Mouse (Mus musculus) bone marrow macrophage, adult 2 months (primary cell): ENCODE results near the gene Tomm40l.

Source experiments
- CTCF ChIP-seq: IDR thresholded peaks from 2 replicates; pipeline ENCODE4 v1.5.1; 2012; ENCODE audit warnings: low read depth, mild to moderate bottlenecking, low read length, moderate library complexity
- POLR2A ChIP-seq: IDR thresholded peaks from 2 replicates; pipeline ENCODE4 v1.6.1; 2012; ENCODE audit warnings: mild to moderate bottlenecking, low read depth, low read length, borderline replicate concordance

DNA sequence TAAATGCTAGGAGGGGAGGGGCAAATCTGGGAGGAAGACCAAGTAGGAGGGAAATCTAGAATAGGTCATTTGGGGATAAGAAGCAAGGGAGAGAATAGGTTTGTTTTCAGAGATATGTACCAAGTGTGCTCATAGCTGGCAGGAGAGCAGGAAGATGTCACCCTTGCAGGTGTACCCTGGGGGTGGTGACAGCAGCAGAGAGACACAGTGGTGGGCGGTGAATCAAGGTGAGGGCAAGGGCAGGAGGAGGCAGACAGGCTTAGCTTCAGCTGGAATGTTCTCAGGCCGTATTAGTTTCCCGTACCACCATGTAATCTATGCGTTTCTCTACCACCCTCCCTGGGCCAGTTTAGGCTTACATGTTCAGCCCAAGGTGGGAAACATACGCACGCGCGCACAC, 49.5 kb downstream of the Tomm40l start:
- TF ChIP-seq POLR2A (no peak), CTCF (no peak)
